Mouse (Mus musculus): ENCODE data around the gene Lrg1. TPM values are rescaled to one million over a fixed set of nuclear protein-coding genes. Genes with fewer than 3 reads are reported as not detected.

The Lrg1 gene
- total RNA-seq (2021) = not detected
- long read RNA-seq, partial matches to known transcripts = 1 of 1 reads
- long read RNA-seq, other reads (novel, unspliced or antisense) = 0 of 1 reads

GRCm38 (mm10) chr17:56121826-56122225 lies at the start of gene Lrg1:
Gene Lrg1 (minus strand): TSS chr17:56122001.
- no peak for DNase-seq (ENCODE audit: low spot score in 2 of 2)

- DNase-seq (ENCODE audit: low spot score in 2 of 2) = no peak
Observed at GRCm38 (mm10) chr17:56171456-56171855, 49.7 kb upstream of the Lrg1 start.

- no peak for DNase-seq (ENCODE audit: low spot score in 2 of 2)
Observed at GRCm38 (mm10) chr17:56170636-56171035, 48.8 kb upstream of the Lrg1 start.

- DNase-seq (ENCODE audit: low spot score in 2 of 2) = no peak
Observed at GRCm38 (mm10) chr17:56169830-56170229, 48.0 kb upstream of the Lrg1 start.

DNA sequence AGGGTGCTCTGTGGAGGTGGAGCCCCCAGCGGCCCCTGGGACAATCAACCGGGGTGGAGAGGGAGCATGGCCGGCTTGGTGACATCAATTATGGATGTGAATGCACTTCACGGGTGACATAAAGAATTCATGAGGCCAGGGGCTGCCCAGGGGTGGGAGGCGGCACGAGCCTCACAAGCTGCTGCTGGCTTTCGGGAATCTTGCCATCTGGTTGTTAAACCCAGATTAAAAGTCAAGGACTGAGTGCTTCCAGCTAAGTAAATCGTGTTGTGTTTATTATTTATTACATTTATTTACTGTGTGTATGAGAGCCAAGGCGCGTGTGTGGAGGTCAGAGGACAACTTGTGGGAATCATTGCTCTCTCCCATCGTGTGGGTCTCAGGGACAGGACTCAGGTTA lies 43.9 kb upstream of the Lrg1 start:
- no peak for DNase-seq (ENCODE audit: low spot score in 2 of 2)

GRCm38 (mm10) chr17:56164510-56164909 lies 42.7 kb upstream of the Lrg1 start:
- no peak for DNase-seq (ENCODE audit: low spot score in 2 of 2)

GRCm38 (mm10) chr17:56163523-56164102 lies 41.8 kb upstream of the Lrg1 start:
- no peak for DNase-seq (ENCODE audit: low spot score in 2 of 2)

GRCm38 (mm10) chr17:56162231-56162774 lies 40.5 kb upstream of the Lrg1 start, which contains the start of gene Tnfaip8l1:
Gene Tnfaip8l1 (plus strand): TSS chr17:56162477.
- peak; percentile 93 to 95 for DNase-seq (ENCODE audit: low spot score in 2 of 2)

GRCm38 (mm10) chr17:56159729-56160128 lies 37.9 kb upstream of the Lrg1 start:
- peak; percentile 67 to 70 for DNase-seq (ENCODE audit: low spot score in 2 of 2)

DNA sequence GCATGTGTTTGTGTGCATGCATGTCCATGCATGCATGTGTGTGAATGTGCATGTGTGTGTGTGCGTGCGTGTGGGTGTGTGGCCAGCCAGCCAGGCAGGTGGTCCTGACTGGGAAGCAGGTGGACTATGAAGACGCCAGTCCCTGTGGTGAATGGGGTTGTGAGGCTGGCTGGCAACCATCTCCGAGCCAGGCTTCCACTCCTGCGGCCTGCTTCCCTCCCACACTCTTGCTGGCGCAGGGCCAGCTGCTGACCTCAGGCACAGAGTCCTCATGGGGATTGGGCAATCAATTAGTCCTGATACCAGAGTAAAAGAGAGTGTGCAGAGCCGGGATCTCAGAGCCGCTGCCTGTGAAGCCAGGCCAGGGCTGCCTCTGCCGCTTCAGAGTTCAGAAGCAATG lies 31.8 kb upstream of the Lrg1 start:
- DNase-seq (ENCODE audit: low spot score in 2 of 2) = peak in 1 of 2 experiments; percentile 53

DNA sequence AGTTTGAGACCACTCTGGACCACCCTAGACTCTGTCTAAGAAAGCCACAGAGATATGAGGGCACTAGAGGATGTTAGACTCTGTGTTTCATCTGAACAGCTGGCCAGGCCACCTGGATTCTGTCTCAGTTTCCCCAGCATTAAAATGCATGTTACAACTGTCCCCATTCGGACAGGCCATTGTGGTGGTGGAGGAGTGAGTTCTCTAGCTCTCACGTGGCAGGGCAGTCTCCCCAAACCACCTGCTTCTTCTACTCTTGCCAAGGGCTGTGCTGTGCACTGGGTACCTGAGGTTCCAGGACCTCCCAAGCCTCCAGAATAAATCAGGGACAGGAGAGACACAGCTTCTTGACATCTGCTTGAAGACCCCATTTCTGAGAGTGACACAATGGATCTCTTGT lies 28.1 kb upstream of the Lrg1 start:
- DNase-seq (ENCODE audit: low spot score in 2 of 2) = no peak

DNA sequence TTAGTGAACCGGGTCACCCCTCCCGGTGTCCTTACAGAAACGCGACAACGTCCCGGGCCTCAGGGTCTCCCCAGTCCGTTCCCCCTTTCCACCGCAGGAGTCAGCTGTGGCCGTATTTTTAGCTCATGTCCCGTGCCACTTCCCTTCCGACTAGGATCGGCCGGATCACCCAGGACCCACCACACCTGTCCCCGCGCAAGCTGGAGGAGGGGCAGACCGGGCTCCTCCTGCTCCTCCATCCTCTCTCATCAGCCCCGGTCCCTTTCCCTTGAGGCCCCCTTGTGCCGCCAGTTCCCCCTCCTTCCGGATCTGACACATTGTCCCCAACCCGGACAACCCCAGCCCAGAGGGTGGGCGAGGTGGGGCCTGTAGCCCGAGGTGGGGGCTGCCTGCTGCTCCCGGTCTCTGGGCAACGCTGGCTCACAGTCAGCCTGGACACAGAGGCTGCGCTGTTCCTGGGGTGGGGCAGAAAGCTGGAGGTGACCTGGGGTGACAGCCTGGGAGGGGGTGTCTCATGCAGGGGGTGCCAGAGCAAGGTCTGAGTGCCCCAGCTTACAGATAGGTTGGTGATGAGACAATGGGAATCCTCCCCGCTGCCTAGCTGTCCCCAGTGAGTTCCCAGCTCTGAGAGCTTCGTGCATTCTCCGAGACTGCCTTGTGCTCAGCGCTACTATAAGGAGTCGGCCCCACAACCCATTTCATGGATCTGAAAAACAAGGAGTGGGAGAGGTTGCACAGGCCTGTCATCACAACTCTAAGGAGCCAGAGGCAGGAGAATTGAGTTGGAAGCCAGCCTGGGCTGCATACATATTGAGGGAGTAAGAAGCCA lies 27.2 kb upstream of the Lrg1 start:
- no peak for DNase-seq (ENCODE audit: low spot score in 2 of 2)

DNA sequence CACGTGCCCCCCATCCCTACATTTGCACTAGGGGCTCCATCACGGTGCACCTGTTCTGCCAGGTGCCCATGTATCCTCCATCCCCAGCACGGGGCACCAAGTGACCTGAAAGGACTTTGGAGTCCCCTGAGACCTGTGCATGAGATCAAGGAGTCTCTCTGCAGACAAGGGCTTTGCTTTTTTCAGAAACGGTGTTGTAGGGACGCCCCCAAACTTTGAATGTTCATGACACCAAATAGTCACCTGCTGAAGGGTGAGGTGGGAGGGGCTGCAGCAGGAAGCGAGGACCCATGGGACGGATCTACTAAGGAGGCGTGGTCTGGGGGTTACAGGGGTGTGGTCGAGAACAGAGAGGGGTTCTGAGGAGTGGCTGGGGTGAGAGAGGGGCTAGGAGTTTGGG lies 26.5 kb upstream of the Lrg1 start:
- no peak for DNase-seq (ENCODE audit: low spot score in 2 of 2)

GRCm38 (mm10) chr17:56147420-56147819 lies 25.6 kb upstream of the Lrg1 start:
- no peak for DNase-seq (ENCODE audit: low spot score in 2 of 2)

GRCm38 (mm10) chr17:56146131-56146530 lies 24.3 kb upstream of the Lrg1 start:
- no peak for DNase-seq (ENCODE audit: low spot score in 2 of 2)

- DNase-seq (ENCODE audit: low spot score in 2 of 2) = no peak
Observed at GRCm38 (mm10) chr17:56144546-56144945, 22.7 kb upstream of the Lrg1 start.

GRCm38 (mm10) chr17:56141702-56142605 lies 20.2 kb upstream of the Lrg1 start:
- DNase-seq (ENCODE audit: low spot score in 2 of 2) = peak; percentile 72 to 76

GRCm38 (mm10) chr17:56139858-56140595 lies 18.2 kb upstream of the Lrg1 start, which contains the start of gene Sema6b:
Gene Sema6b (minus strand): TSS chr17:56140343.
- DNase-seq (ENCODE audit: low spot score in 2 of 2) = peak; percentile 87 to 90

DNA sequence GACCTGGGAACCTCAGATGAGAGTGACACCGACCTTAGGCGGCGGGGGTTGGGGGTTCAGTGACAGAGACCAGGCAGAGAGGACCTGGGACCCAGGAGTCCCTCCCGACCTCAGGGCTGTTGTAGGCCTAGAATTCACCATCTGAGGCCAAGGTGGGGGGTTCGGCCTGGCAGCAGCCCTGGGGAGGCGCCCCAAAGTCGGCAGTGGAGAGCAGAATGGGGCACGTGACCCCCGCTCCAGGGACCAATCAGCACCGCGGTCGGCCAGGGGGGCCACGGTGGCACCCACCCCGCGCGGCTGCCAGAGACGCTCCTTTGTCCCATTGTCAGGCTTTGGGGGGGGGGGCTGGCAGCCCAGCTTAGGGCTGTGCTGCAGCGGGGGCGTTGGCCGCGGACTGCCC lies 17.6 kb upstream of the Lrg1 start:
- DNase-seq (ENCODE audit: low spot score in 2 of 2) = peak; percentile 50 to 64

DNA sequence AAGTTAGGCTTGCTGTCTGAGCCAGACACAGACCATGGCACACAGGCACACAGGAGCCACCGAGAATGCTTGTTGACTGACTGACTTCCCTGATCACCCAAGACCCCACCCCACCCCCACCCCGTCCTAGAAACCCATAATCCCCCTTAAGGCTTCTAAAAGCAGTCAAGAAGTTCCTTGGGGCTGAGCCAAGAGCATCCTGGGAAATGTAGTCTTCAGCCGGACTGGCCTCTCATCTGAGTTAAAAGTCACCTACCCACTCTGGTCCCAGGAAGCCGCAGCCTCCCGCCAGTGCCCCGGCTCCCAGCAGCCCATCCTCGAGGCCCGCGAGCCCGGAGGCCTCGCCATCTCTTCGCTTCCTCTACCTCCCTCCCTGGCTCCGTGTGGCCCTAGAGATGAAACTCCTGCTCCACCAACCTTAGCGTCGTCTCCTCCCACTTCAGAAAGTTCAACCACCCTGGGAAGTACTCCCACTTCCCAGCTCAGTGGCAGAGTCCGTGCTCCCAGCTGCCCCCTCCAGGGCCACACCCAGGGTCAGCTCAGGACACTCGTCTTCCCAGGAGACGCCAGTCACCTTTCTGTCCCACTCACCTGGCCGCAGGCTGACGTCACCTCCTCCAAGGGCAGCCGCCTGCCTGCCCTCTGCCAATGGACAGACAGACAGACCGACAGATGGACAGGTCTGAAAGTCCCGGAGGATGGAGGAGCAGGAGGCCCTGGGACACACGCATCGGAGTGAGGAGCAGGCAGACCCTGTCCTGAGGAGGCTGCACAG lies 16.2 kb upstream of the Lrg1 start:
- DNase-seq (ENCODE audit: low spot score in 2 of 2) = no peak

Measured in layer of hippocampus, postnatal 10 days (tissue).